Mouse (Mus musculus) heart, adult 2 months (tissue): ENCODE measurements around the gene Txnrd2. TPM values are rescaled to one million over a fixed set of nuclear protein-coding genes. Genes with fewer than 3 reads are reported as not detected.

Experiments
- DNase-seq, 2 experiments: peaks; one replicate each; pipeline ENCODE4 v3.0.0; 2021
- H3K27ac ChIP-seq: fragments of 200-600 bp; 2 replicates; pipeline ENCODE4 v1.8.1; 2022
- H3K27me3 ChIP-seq: fragments of 200-500 bp; 2 replicates; pipeline ENCODE4 v1.6.1; 2012; ENCODE audit warnings: mild to moderate bottlenecking, low read length, inconsistent platforms, mixed read lengths; ENCODE audit not compliant: control insufficient read depth, insufficient read depth
- H3K36me3 ChIP-seq: fragments of 200-500 bp; 2 replicates; pipeline ENCODE4 v1.6.1; 2012; ENCODE audit warnings: low read length, inconsistent platforms; ENCODE audit not compliant: control insufficient read depth, insufficient read depth
- H3K4me1 ChIP-seq: fragments of 200-500 bp; 2 replicates; pipeline ENCODE4 v1.6.1; 2011; ENCODE audit warnings: low read length; ENCODE audit not compliant: control insufficient read depth, insufficient read depth
- H3K4me3 ChIP-seq: fragments of 200-600 bp; 2 replicates; pipeline ENCODE4 v1.8.1; 2022
- H3K79me2 ChIP-seq: fragments of 200-500 bp; replicated peaks from 2 replicates; pipeline ENCODE4 v1.6.1; 2012; ENCODE audit warnings: mild to moderate bottlenecking, inconsistent platforms, low read length, moderate library complexity, mixed read lengths; ENCODE audit not compliant: control insufficient read depth, insufficient read depth
- H3K9ac ChIP-seq: fragments of 200-500 bp; 2 replicates; pipeline ENCODE4 v1.6.1; 2012; ENCODE audit warnings: low read depth, mild to moderate bottlenecking, control low read depth, inconsistent platforms, low read length, mixed read lengths
- CTCF ChIP-seq: fragments of 200-600 bp; IDR thresholded peaks from 2 replicates; pipeline ENCODE4 v1.8.1; 2022; ENCODE audit warnings: antibody characterized with exemption, mild to moderate bottlenecking, moderate library complexity
- EP300 ChIP-seq: fragments of 200-500 bp; IDR thresholded peaks from 2 replicates; pipeline ENCODE4 v1.6.1; 2011; ENCODE audit warnings: low read depth, low read length, control low read depth; ENCODE audit not compliant: insufficient read depth
- POLR2A ChIP-seq: fragments of 200-500 bp; IDR thresholded peaks from 2 replicates; pipeline ENCODE4 v1.6.1; 2011; ENCODE audit warnings: mild to moderate bottlenecking, low read depth, low read length, control low read depth; ENCODE audit not compliant: insufficient read depth
- WGBS: fragments of 180-500 bp; shearing (Covaris S2); methylation state at CpG from one replicate; pipeline ENCODE4 v1.1.7; 2018; 5-methylcytosine and 5-hydroxymethylcytosine counted together
- intact Hi-C: fragments of 180-260 bp; cut with DNase I; formaldehyde crosslinking; loops from one replicate; pipeline ENCODE4 v1.15.1; 2025
- polyA plus RNA-seq: library from polyadenylated mRNA; depleted of rRNA; stranded (reverse); fragments of >200 nt; gene quantifications from 2 replicates; pipeline ENCODE4 v1.2.3, GENCODE M21; 2012
- total RNA-seq, 2 experiments: library from RNA; stranded (reverse); gene quantifications; 2 replicates each; pipeline ENCODE4 v1.2.3; 2021

The Txnrd2 gene
- total and polyA plus RNA-seq, 3 experiments = 35.1 to 39.7 (median 37.6) TPM

DNA sequence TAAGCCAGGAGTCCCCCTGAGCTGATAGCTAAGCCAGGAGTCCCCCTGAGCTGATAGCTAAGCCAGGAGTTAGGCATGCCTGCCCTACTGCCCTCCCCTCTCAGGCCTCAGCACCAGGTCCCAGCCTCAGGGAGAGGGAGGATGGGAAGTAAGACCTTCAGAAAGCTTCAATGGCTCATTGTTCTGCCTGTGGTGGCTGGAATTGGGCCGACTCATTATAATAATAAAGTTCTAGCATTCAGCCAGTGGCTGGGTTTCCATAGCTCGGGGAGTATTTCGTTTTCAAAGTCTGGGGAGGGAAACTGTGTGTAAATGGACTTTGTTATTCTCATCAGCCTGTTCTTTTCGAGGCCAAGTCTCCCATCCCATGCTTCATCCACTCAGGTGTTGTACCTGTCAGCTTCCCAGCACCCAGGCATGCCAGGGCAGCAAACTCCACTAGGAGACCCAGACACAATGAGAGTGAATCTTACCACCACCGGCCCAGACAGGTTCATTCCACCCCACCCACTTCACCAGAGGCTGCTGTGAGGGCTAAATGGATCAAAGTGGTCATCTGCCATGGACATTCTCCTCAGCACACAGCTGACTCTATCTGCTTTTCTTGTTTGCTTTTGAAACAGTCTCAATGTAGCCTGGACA, 58.7 kb downstream of the Txnrd2 start:
- no peaks in the 10 kb centered on the region for H3K36me3 ChIP-seq
- no peak overlapping the region for H3K9ac ChIP-seq
- intact Hi-C loops = no loop called here
- WGBS = 55% methylated on average over 5 of the region's 5 CpGs
- H3K4me3 ChIP-seq = no peak overlapping the region
- no peaks in the 10 kb centered on the region for H3K27me3 ChIP-seq
- DNase-seq = no peak
- no peaks in the 10 kb centered on the region for H3K4me1 ChIP-seq
- no peaks in the 10 kb centered on the region for H3K79me2 ChIP-seq
- no peak overlapping the region for H3K27ac ChIP-seq
- TF ChIP-seq EP300 = no peak
- TF ChIP-seq CTCF = no peak
- no peak for TF ChIP-seq POLR2A

- intact Hi-C loops = no loop called here
- 92% methylated on average over 2 of the region's 2 CpGs for WGBS
These were observed 59.9 kb downstream of the Txnrd2 start for GRCm38 (mm10) chr16:18486126-18486525.

GRCm38 (mm10) chr16:18490281-18490680, 64.1 kb downstream of the Txnrd2 start:
- no peaks in the 10 kb centered on the region for H3K27me3 ChIP-seq
- no peak overlapping the region for H3K4me3 ChIP-seq
- no peak for TF ChIP-seq EP300
- TF ChIP-seq POLR2A = no peak
- no peak for TF ChIP-seq CTCF
- DNase-seq = no peak
- no peaks in the 10 kb centered on the region for H3K79me2 ChIP-seq
- no peak overlapping the region for H3K9ac ChIP-seq
- 95% methylated on average over 3 of the region's 3 CpGs for WGBS
- H3K27ac ChIP-seq = no peak overlapping the region
- H3K4me1 ChIP-seq = no peaks in the 10 kb centered on the region
- no peaks in the 10 kb centered on the region for H3K36me3 ChIP-seq
- intact Hi-C loops = loop anchor here (10.0 kb wide), 1 partner anchor 325 kb away; the partner anchor contains the start of genes Cdc45 and Ufd1

More at GRCm38 (mm10) chr16:18486126-18486525, 59.9 kb downstream of the Txnrd2 start:
- Histone ChIP-seq H3K27me3 (no peaks in the 10 kb centered on the region), H3K9ac (no peak overlapping the region), H3K27ac (no peak overlapping the region), H3K4me1 (no peaks in the 10 kb centered on the region), H3K36me3 (no peaks in the 10 kb centered on the region), H3K79me2 (no peaks in the 10 kb centered on the region), H3K4me3 (no peak overlapping the region)
- DNase-seq = no peak
- TF ChIP-seq CTCF (no peak), POLR2A (no peak)

DNA sequence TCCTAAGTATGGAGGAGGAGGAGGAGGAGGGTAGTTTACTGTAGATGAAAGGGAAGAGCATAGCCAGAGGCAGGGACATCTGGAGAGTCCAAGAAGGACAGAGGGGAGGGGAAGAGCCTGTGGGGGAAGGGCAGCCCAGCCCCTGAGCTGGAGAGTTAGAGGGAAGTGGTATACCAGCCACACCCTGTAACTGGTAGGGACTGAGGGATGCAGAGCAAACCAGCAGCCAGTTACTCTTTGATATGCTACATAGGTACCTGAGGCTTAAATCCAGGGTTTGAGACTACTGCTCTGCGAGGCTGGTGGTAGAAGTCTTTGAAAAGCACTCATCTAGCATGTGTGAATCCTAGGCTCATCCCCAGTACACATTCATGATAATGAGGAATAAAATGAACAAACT, 64.7 kb downstream of the Txnrd2 start:
- TF ChIP-seq CTCF (no peak), POLR2A (no peak), EP300 (no peak)
- no peaks in the 10 kb centered on the region for H3K4me1 ChIP-seq
- DNase-seq = no peak
- no peak overlapping the region for H3K9ac ChIP-seq
- intact Hi-C loops = loop anchor here (10.0 kb wide), 1 partner anchor 324 kb away; the partner anchor contains the start of genes Cdc45 and Ufd1
- no peaks in the 10 kb centered on the region for H3K36me3 ChIP-seq
- WGBS = 69% methylated on average over 1 of the region's 1 CpGs
- no peaks in the 10 kb centered on the region for H3K79me2 ChIP-seq
- no peak overlapping the region for H3K27ac ChIP-seq
- H3K4me3 ChIP-seq = no peak overlapping the region
- H3K27me3 ChIP-seq = no peaks in the 10 kb centered on the region

DNA sequence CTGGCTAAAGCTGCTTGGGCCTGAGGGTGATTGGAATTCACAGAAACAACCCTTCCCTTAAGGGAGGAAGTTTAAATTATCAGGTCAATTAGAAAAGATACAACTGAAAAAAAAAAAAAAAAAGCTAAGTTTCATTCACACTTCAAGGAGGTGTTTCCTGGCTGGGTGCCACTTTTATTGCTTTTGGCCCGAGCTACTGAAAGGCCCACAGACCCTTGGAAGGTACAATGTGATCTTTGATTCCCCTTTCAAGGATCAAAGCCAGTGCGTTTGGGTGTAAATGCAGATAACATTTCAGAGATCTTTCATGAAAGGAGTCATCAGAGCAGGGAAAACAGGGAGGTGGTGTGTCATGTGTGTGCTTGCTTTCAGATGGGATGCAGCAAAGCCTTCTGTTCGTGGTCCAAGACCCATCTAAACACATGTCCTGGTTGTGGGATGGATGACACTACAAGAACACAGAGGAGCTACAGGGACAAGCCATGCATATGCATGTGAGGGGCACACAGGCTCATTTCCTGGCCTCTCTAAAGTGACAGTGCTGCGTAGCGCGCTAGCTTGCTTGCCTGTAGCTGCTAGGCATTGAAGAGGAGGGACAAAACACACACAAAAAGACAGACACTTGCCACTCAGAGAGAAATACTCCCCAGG, 71.8 kb downstream of the Txnrd2 start:
- WGBS = 9% methylated on average over 6 of the region's 6 CpGs

DNA sequence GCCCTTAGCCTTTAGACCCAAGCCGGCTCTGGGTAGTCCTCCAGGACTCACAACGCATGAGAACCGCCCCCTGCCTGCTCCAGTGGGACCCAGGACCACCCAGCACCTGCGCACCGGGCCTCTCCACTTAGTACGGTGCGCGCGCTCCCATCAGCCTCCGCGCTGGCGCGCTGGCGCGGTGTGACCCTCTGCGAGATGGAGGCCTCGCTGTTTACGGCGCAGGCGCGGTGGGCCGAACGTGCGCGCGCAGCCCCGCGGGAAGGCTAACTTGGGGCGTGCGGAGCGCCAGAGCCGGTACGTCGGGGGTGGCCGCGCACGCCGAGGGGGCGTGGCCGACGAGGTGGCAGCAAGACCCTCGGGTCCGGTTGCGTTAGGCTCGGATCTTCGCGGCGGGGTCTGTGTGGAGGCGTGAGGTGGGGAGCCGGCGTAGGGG, 72.4 kb downstream of the Txnrd2 start, which contains the start of the genes Gnb1l and Rtl10:
TSS of gene Gnb1l (plus strand) at position 156 of the 433 bp plus-strand sequence.
TSS of gene Rtl10 (plus strand) at position 344 of the 433 bp plus-strand sequence.
- Histone ChIP-seq H3K36me3 (no peaks in the 10 kb centered on the region), H3K79me2 (no peaks in the 10 kb centered on the region), H3K9ac (peak within 1 kb of the TSS; percentile 90), H3K4me3 (peak within 1 kb of the TSS; percentile 87), H3K27ac (peak within 1 kb of the TSS; percentile 86), H3K27me3 (no peaks in the 10 kb centered on the region), H3K4me1 (peaks cover 4% of the 10 kb centered on the region)
- peak; percentile 96 to 97 for DNase-seq
- TF ChIP-seq POLR2A (peak; percentile 87), CTCF (no peak), EP300 (0 out of 2 replicates have a peak, but pooled peaks have one; percentile 12)
- intact Hi-C loops = loop anchor here (2.0 to 10.0 kb wide), 2 partner anchors 34 to 316 kb away; partner anchors contain the start of genes Cdc45 and Ufd1
- WGBS = under 1% methylated on average over 51 of the region's 51 CpGs

More for the DNA sequence above, 71.8 kb downstream of the Txnrd2 start:
- H3K4me1 ChIP-seq = peaks cover 4% of the 10 kb centered on the region
- TF ChIP-seq POLR2A (no peak), EP300 (no peak), CTCF (no peak)
- no peak for DNase-seq
- no peaks in the 10 kb centered on the region for H3K36me3 ChIP-seq
- peak overlapping the region; percentile 87 for H3K4me3 ChIP-seq
- H3K79me2 ChIP-seq = no peaks in the 10 kb centered on the region
- H3K27me3 ChIP-seq = no peaks in the 10 kb centered on the region
- intact Hi-C loops = loop anchor here (2.0 to 10.0 kb wide), 2 partner anchors 33 to 317 kb away; partner anchors contain the start of genes Cdc45 and Ufd1
- peak overlapping the region; percentile 86 for H3K27ac ChIP-seq
- peak overlapping the region; percentile 90 for H3K9ac ChIP-seq
